Mouse (Mus musculus) naive thymus-derived CD4-positive, alpha-beta T cell, adult 2 months (primary cell): ENCODE measurements around the gene Nav2.

Experiments
- DNase-seq: peaks from one replicate; pipeline ENCODE4 v3.0.0-alpha.2; 2011; ENCODE audit warnings: low read depth

The Nav2 gene

DNA sequence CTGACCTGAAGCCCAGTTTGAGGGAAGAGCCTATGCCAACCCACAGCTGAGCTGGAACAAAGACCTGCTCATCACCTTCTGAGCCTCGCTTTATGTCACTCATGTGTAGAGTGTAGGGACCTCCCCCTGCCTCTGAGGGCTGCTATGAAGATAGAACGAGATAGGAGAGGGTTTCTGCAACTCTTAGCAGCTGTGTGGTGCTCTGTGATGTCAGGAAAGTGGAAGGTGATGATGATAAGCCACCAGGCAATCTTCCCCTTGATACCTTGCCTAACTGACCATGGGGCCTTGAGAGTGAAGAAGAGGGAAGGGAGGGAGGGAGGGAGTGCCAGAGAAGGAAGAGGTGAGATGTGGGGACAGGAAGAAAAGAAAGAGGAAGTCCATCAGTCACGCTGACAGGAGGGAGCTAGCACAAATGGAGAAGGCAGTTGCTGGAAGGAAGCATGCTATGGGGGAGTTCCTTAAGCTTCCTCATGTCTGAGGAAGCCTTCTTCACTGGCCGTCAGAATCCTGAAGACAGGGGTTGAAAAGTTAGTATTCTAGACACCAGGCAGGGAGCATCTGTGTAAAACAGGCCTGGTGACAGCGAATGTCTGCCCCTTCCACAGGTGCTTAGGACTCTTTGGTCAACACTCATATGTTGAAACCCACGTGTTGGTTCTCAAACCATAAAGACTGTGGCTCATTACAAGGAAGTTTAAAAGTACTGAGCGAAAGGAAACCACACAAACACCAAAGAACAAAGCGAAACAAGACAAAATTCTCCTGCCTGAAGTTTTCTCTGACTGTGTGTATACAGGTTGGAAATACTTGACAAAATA lies at the start of gene Nav2:
Gene Nav2 (plus strand): TSS at position 196 of the 821 bp plus-strand sequence.
- DNase-seq: peak; percentile 60

DNA sequence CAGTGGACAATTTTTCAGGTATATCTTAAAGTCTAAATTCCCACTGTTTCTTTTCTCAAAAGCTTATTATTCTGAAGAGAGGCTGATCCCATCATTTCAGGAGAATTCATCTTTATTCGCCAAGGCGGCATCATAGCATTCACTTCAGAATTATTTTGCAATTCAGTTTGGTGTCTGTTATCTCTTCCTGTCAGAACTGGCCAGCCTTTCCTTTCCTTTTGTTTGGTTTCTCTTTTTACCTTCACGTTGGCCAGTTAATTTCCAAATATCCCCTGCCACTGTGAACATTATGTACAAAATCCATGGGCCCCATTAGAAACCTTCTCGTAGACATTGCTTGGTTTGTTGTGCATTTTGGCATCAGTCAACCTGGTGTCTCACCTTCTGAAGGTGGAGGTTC lies 49.2 kb upstream of the Nav2 start:
- DNase-seq: no peak

DNA sequence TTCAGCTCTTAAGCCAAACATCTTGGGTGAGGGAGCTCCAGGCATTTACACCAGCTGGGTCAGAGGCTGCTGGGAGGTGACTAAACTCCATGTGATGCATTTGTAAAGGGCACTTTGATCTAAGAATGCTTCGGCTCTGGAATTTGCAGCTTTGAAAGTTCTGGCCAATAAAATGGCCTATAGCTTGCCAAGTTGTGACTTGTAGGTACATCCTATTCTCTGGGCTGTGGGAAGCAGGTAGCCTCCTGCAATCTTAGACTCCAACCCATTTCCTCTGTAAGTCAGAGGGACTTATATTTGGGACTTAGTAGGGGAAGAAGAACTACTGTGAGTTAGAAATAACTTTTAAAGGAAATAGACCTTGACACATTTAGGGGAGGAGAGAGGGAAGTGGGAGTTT lies 47.6 kb upstream of the Nav2 start:
- DNase-seq: no peak

DNA sequence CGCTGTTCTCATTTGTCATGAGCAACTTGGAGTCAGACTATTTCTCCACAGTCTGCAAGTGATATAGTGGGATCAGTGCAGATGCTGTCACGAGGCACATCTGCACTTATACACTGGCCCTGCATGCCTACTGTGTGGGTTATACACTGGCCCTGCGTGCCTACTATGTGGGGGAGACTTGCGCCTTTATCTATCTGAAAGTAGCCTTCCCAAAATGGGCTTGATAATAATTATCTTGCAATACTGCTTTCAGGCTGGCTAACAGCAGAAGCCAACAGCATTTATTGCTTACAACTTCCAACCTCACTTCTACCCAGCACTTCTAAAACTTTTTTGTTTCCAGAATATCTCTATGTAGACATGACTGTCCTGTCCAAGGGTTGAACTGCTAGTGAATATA lies 46.7 kb upstream of the Nav2 start:
- DNase-seq: no peak

DNA sequence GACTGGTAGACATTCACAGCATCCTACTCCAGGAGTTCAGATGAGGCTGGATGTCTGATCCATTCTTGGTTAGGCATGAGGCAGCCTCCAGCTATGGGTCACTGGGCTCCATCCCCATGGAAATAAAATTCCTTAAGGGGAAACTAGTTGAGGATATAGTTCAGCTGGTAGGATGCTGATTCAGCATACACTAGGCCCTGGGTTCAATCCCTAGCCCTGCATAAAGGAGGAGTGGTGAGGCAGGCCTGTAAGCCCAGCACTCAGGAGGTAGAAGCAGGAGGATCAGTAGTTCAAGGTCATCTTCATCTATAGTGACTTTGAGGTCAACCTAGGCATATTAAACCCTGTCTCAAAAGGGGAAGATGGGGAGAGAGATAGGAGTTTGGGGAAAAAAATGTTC lies 44.3 kb upstream of the Nav2 start:
- no peak for DNase-seq

DNA sequence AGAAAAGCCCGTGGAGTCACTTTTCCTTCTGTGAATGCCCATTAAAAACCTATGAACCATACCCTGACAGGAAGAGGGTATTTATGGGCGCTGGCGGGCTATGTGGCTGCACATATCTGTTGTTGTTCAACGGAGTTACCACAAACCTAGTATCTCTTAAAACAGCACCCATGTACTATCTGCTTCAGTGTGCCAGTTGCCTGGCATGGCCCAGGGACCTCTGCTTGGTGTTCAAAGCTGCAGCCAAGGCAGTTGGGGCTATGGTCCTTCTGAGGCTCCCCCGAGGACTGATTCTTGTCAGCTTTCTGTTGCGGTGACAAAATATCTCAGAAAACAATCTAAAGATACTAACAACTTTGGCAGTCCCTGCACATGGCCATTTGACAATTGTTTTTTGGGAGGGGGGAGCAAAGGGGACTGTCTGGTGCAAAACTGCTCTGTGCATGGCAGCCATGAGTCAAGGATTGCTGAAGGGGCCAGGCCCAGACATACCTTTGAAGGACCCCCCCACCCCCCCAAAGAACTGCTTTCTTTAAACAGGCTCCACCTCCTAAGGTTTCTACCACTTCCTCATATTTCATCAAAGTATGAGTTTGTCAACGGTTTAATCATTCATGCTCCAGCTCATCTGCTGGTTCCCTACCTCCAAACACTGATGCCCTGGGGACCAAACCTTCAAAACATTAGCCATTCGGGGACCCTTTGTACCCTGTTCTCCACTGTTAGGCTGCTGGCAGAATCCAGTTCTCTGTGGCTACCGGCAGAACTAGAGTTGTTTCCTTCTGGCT lies 43.7 kb upstream of the Nav2 start:
- DNase-seq: no peak

DNA sequence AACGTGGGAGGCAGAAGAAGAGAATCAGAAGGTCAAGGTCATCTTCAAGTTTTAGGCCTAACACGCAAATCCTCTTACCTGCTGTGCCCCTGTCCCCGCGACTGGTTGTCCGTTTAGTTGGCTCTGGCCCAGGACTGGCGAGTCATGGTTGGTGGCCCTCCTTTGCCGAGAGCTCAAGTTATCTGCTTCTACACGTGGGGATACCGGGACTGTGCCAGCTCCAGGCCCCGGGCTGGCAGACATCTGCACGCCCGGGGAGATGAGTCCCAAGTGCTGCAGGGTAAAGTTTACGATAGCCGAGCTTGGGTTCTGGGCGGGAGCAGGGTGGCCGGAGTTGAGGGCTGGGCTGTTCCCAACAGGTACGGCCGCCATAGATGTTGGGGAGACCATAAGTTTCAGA lies 40.9 kb upstream of the Nav2 start:
- no peak for DNase-seq

DNA sequence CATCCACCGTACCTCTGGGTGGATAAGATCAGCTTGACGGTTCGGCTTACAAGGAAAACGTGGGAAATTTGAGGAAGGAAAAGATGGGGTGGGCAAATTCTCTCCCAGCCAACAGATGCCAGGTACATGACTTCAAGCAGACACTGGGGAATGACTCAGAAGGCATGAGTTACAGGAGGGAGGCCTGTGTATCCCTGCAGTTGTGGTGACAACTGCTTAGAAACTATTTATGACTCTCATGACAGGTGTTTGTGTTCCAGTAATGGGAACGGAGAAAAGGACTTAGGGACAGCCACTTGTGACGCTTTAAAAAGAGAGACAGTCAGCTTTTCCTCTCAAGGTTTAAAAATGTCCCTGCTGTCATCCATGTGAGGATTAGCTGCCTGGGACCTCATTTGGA lies 38.4 kb upstream of the Nav2 start:
- no peak for DNase-seq

DNA sequence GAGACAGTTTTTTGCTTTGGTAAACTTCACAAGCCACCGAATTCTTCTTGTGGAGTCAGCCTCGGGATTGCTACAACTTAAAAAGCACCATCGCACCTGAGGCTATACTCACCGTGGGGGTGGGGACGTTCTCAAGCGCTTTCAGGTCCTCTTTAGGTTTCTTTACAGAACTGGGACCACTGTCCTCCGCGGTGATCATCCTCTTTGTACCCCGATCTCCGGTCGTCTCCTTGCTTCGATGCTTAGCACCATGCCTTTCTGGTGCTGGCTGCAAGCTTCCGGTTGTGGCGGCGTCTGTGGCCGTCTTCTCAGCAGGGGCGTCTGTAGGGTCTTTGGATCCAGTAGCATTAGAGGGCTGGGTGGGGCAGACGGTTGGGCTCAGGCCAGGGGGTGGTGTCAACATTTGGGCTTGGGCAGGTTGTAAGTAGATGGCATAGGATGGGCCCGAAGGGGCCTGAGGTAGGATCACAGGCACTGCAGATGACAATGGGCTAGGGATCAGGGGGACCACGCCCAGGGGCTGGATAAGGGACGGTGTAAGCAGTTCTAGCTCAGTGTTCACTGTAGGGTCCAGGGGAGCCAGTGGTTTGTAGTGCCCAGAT lies 37.8 kb upstream of the Nav2 start:
- no peak for DNase-seq

DNA sequence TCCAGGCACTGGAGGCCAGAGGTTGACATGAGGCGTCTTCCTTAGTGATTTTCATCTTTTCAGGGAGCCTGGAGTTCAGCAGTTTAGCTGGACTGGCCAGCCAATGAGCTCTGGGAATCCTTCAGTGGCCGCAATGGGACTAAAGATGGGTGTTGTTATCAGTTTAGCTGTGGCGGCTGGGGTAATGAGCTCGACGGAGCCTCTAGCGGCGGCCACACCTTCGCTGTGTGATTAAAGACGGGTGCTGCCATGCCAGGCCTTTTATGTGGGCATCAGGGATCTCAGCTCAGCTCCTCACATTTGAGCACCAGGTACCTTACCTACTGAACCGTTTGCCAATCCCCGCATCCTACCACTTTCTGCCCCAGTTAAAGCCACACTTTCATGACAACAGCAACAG lies 37.2 kb upstream of the Nav2 start:
- no peak for DNase-seq

DNA sequence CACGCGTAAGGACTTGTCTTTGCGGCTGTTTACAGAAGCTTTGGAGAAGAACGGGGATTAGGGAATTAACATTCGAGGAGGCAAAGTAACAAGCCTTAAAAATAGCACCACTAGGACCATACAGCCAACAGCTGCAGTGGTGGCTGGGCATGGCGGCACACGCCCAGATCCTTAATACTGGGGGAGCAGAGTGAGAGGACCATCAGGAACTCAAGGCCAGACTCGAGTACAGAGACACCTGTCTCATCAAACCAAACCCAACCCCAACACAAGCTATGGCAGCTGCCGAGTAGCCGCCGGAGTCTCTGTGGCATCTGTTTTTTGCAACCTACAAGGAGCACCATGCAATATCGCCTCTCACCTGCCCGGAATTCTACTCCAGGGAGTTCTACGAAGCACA lies 33.4 kb upstream of the Nav2 start:
- DNase-seq: no peak

DNA sequence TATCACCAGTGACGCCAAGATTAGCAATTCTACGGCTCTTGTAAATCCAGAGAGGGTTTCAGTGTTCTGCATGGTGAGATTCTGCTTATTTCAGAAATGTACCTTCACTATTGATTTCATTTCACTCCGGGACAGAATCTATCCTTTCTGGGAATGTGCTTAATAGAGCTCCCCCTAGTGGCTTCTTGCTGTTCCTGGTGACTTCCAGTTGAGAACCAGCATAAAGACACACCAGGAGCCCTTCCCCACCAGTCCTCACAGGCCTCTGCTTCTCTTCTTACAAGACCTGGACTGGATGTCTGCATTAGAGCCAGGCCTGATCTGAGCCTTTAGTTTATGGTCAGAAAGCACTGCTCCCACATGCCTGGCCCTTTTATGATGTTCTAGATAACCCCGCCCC lies 32.0 kb upstream of the Nav2 start:
- peak; percentile 71 for DNase-seq

DNA sequence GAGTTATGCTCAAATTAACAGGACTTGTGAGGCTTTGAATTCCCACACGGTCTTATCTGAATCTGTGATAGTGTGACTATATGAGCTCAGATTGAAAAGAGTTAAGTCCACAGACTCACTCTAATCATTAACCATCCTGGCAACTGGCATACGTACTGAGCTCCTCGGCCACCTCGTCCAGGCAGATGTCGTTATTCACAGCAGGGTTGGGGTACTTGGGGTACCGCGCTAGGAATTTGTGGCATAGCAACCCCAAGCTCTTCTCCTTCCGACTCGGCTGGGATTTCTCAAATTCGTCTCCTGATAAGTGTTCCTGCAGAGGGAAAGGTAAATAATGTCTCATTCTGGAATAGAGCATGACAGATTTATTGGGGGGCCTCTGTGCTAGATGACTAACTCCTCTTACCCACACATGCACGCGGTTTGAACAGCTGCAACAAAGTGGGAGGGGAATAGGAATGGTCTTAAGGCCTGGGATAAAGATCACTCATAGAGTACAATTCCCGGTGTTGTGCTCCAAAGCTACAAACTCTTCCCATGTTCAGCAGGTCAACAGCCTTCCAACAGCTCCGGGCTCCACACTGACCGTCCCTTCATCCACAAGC lies 30.6 kb upstream of the Nav2 start:
- DNase-seq: no peak

DNA sequence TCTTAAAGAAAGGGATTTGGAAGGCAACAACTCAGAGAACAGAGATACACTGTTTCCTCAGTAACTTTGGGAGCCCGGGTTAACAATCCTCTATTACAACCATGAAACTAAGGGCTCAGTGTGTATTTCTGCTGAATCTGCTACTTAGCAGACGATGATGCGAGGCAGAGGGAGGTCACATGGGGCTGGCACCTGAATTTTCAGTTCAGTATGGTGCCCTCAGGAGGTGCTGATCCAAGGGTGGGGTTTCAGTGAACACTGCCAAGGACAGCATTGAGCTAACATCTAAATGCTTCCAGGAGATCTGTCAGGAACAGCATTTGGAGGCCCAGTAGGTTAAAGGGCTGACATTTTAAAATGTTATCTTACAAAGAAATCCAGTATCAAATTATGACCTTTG lies 28.9 kb upstream of the Nav2 start:
- no peak for DNase-seq

DNA sequence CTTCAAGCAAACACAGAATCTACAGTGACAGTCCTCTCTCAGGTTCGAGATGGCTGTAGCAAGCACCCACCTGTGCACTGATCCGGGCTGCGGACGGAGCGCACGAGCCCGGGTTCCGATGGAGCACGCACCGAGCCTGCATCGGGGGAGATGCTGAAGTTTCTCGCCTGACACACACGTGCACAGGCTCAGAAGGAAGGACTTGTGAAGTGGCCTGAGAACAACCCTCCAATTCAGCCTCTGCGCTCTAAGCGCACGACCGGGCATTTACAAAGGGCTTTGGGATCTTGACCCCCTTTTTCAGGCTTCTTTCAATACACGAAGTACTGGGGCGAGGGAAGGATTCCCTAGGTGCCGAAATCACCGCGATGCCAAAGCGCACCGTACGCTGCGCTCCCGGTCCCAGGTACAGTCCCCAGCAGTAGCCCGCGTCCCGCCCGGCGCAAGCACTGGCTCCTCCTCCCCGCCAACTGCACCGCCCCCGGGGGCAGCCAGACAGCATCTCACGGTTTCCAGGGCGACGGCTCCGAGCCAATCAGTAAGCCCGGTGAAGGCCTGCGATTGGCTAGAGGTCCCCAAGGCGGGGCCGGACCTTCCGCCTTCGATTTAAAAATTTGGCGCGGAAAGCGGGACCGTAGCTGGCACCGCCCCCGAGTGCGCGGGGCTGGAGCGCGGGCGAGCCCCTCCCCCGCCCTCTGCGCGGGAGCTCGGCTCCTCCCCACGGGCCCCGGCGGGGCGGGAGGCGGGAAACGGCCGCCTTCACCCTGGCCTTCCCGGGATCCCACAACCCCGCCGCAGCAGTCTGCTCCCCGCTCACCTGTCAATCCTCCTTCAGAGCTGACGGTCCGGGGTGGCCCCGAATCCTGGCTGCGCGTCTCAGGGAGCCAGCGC lies 27.7 kb upstream of the Nav2 start:
- peak; percentile 92 for DNase-seq

DNA sequence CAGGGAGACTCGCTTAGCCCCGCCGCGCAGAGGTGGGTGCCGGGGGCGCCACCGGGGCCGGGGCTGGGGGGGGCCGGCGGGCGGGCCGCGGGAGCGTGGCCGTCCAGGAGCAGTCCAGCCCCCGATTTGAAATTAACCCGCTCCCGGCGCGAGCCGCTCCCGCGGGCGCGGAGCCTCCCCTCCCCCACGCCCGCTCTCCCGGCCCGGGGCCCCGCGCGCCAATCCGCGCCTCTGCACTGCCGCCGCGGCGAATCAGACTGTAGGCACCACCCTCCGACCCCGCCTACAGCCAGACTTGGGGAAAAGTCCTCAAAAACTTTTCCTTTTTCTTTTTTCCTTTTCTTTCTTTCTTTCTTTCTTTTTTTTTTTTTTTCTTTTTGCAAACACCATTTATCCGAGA lies 27.0 kb upstream of the Nav2 start, which contains the start of gene E2f8:
Gene E2f8 (minus strand): TSS at position 111 of the 400 bp plus-strand sequence.
- no peak for DNase-seq

DNA sequence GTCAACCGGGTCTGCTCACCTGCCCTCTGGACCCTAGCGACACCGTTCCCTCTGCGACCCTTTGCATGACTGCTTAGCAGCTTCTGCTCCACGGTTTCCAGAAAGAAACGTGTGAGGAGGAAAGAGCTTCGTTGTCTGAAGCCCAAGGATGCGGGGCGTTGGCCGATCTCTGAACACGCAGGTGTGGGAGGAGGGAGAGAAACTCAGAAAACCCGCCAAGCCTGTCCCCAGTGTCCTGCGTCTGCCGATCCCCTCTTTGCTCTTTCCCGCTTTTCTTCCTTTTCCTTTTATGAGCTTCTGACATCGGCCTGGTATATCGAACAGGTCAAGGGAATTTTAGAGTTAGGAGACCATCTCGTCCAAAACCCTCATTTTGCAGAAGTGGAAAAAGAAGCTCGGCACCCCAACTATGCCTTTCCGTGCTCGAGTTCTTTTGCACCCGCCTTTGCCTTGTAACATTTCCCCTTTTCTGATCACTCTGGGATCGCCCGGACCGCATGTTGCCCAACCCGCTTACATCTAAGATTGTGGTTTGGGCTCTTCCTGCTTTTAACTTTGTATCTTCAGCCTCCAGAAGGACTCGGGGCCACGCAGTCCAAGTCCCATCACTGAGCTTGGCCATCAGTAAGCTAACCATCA lies 26.4 kb upstream of the Nav2 start:
- no peak for DNase-seq

DNA sequence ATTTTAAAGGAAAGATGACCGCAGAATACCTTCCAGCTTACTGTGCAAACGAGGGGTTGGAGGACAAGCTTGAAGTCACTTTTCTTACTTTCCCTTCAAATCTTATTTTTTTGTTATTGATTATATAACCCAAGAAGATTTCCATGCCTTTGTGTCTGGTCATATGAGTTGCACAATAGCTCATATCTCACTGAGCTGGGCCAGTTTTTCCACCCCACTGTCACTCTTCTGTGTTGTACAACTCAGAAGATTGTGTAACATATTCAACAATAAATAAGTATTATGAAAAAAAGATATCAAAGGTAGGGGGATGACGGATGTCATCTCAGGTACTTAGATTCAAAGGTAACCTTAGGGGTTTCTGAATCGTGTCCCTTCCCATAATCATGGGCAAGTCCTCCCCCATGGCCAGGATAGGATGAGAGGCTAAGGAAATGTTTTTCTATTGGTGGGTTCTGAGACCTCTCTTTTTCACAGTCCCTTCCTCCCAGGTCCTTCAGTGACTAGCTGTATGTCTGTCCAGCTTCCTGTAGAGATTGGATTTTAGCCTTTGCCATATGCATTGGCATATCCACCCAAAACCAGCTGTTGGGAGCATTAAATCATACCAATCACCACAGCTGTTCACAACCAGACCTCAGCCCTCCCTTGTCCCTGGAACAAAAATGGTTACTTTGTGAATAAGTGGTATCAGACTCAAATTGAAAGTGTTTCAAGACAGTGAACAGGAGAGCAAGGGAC lies 24.8 kb upstream of the Nav2 start:
- DNase-seq: no peak

DNA sequence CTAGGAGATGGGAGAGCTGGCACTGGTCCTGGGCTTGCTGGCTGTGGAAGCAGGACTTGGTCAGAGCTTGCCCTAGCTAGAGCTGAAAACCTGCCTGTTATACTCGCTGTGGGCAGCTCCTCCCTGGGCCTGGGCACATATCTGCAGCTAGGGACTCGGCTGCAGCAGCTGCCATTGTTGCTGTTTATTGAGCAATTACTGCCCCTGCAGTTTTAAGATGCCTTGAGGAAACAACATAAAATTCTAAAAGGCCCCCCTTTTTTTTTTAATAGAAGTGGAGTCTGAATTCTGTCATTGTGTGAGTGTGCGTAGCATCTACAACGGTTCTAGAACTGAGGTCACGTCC lies 24.3 kb upstream of the Nav2 start:
- no peak for DNase-seq

DNA sequence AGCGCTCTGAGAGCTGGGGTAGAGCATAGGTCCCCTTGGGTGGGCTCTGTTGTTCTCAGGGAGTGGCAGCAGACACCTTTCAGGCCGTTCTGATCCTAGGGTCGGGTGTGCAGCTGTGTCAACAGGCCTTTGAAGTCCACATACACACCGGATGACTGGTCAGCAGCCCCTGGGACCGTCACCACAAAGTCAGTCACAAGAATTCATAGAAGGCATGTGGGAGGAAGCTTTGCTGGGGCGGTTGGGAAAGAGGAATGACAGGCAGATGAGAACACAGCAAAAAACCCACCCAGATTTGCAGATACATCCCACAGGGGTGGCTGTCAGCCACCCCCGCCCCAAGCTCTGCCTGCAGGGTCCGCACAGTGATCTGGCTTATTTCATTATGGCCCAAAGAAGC lies 20.5 kb upstream of the Nav2 start:
- no peak for DNase-seq

DNA sequence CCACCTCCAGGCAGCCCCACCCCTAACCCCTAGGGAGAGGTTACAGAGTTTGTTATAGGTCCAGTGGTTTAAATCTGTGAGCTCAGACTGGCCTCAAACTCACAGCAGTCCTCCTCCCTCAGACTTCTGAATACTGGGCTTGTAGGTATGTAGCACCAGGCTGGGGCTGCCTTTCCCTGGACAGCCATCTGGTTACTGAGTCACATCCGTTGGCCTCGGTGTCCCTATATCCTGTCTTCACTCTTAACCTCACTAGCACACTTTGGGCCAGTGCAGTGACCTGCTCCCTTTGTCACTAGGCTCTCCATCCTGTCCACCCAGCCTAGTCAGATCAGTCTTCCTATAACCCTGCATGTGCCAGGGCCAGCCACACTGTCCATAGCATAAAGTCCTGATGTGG lies 19.8 kb upstream of the Nav2 start:
- no peak for DNase-seq
